Mouse (Mus musculus): ENCODE data around the gene Med26. TPM values are rescaled to one million over a fixed set of nuclear protein-coding genes. Genes with fewer than 3 reads are reported as not detected.

The Med26 gene
- total and polyA plus RNA-seq, 3 experiments, result 14.1 to 28.3 TPM; not detected in 1

GRCm38 (mm10) chr8:72512648-72513047, 35.4 kb downstream of the Med26 start:
- peaks cover 0 to 4% of the 10 kb centered on the region in 2 experiments; a peak in 2 of 4 replicates for H3K4me1 ChIP-seq (ENCODE audit: control insufficient read depth in 1 of 2, insufficient read depth in 2 of 2, low read length in 2 of 2)
- H3K4me3 ChIP-seq (ENCODE audit: control insufficient read depth in 1 of 2, insufficient read depth in 1 of 2, low read depth in 2 of 2, low read length in 2 of 2), result no peak overlapping the region
- no peak for TF ChIP-seq RCOR1 (IDR thresholded peaks at IDR 0.05; ENCODE audit: low read depth, low read length)
- TF ChIP-seq ZC3H11A (IDR thresholded peaks at IDR 0.05; ENCODE audit: low read depth, low read length), result no peak
- no peak for TF ChIP-seq NRF1 (IDR thresholded peaks at IDR 0.05; ENCODE audit: insufficient read depth, low read depth, low read length, poor library complexity, severe bottlenecking)
- TF ChIP-seq CHD2 (IDR thresholded peaks at IDR 0.05; ENCODE audit: low read length), result no peak
- no peak for TF ChIP-seq ZMIZ1 (IDR thresholded peaks at IDR 0.05; ENCODE audit: low read depth, low read length)
- no peak for TF ChIP-seq SIN3A (IDR thresholded peaks at IDR 0.05; ENCODE audit: low read length)
- no peak for TF ChIP-seq GATA1 (IDR thresholded peaks at IDR 0.05; ENCODE audit: low read depth, low read length)
- TF ChIP-seq E2F4 (IDR thresholded peaks at IDR 0.05; ENCODE audit: borderline replicate concordance, low read depth, low read length), result no peak
- no peak for TF ChIP-seq ETS1 (IDR thresholded peaks at IDR 0.05; ENCODE audit: low read depth, low read length)
- TF ChIP-seq TBP (IDR thresholded peaks at IDR 0.05; ENCODE audit: low read depth, low read length), result no peak
- TF ChIP-seq UBTF (IDR thresholded peaks at IDR 0.05; ENCODE audit: borderline replicate concordance, insufficient read depth, low read depth, low read length), result no peak
- H3K36me3 ChIP-seq (ENCODE audit: control insufficient read depth in 1 of 2, insufficient read depth in 2 of 2, low read length in 2 of 2), result peaks cover 0 to 4% of the 10 kb centered on the region in 2 experiments; a peak in 1 of 4 replicates
- H3K9ac ChIP-seq (ENCODE audit: control insufficient read depth, low read depth, low read length, poor library complexity, severe bottlenecking), result no peak overlapping the region
- H3K79me2 ChIP-seq (ENCODE audit: control insufficient read depth, insufficient read depth, low read length, poor library complexity), result peaks cover 45% of the 10 kb centered on the region
- H3K27ac ChIP-seq (ENCODE audit: control insufficient read depth, low read depth, low read length), result no peak overlapping the region
- H3K27me3 ChIP-seq (ENCODE audit: control insufficient read depth in 1 of 2, insufficient read depth in 2 of 2, low read length in 2 of 2), result no peaks in the 10 kb centered on the region
- DNase-seq (ENCODE audit: low read depth, low spot score), result no peak
- H3K9me3 ChIP-seq (replicated peaks; ENCODE audit: insufficient read depth, low read length), result no peaks in the 10 kb centered on the region

DNA sequence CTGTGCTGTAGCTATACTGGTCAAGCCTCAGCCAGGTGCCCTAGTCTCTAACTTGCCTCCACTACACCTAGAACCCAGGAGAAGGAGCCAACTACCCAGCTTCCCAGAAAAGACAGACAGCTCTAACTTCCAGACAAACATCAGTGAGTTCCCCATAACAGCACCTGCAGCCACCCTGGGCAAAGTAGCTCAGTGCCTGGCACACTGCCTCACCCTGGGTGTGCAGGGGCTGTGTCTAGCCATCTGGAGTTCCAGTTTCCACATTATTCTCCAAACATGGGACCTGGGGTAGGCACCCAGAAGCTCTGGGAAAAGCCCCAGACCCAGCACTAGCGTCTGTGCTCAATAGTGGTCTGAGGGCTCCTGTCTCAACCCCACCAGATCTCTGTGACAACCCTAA, 40.6 kb downstream of the Med26 start:
- no peak for TF ChIP-seq GATA1 (IDR thresholded peaks at IDR 0.05; ENCODE audit: low read depth, low read length)
- TF ChIP-seq ZNF384 (IDR thresholded peaks at IDR 0.05; ENCODE audit: low read depth, low read length), result no peak
- TF ChIP-seq ZC3H11A (IDR thresholded peaks at IDR 0.05; ENCODE audit: low read depth, low read length), result no peak
- TF ChIP-seq NELFE (IDR thresholded peaks at IDR 0.05; ENCODE audit: low read depth, low read length), result no peak
- TF ChIP-seq NRF1 (IDR thresholded peaks at IDR 0.05; ENCODE audit: insufficient read depth, low read depth, low read length, poor library complexity, severe bottlenecking), result no peak
- no peak for TF ChIP-seq SIN3A (IDR thresholded peaks at IDR 0.05; ENCODE audit: low read length)
- Histone ChIP-seq H3K27me3 (ENCODE audit: control insufficient read depth in 1 of 2, insufficient read depth in 2 of 2, low read length in 2 of 2) (no peaks in the 10 kb centered on the region), H3K27ac (ENCODE audit: control insufficient read depth, low read depth, low read length) (no peak overlapping the region), H3K4me3 (ENCODE audit: control insufficient read depth in 1 of 2, insufficient read depth in 1 of 2, low read depth in 2 of 2, low read length in 2 of 2) (no peak overlapping the region), H3K4me1 (ENCODE audit: control insufficient read depth in 1 of 2, insufficient read depth in 2 of 2, low read length in 2 of 2) (peaks cover 17 to 18% of the 10 kb centered on the region in 2 experiments), H3K9ac (ENCODE audit: control insufficient read depth, low read depth, low read length, poor library complexity, severe bottlenecking) (no peak overlapping the region), H3K9me3 (replicated peaks; ENCODE audit: insufficient read depth, low read length) (no peaks in the 10 kb centered on the region), H3K36me3 (ENCODE audit: control insufficient read depth in 1 of 2, insufficient read depth in 2 of 2, low read length in 2 of 2) (peaks cover under 1 to 17% of the 10 kb centered on the region in 2 experiments), H3K79me2 (ENCODE audit: control insufficient read depth, insufficient read depth, low read length, poor library complexity) (peaks cover 74% of the 10 kb centered on the region)
- no peak for DNase-seq (ENCODE audit: low read depth, low spot score)
